Mouse (Mus musculus) spleen, postnatal 0 days (tissue): ENCODE results near the gene Il1rl2. TPM values are rescaled to one million over a fixed set of nuclear protein-coding genes. Genes with fewer than 3 reads are reported as not detected.

Experiments used
- polyA plus RNA-seq: library from polyadenylated mRNA; unstranded; fragments of >200 nt; fragmentation: Nextera tagmentation; extraction: Ambion mirVana; gene quantifications from 2 replicates; pipeline ENCODE4 v1.2.1, GENCODE M21; 2015

Gene Il1rl2
- polyA plus RNA-seq, result 4.3 and 5.9 TPM in 2 replicates

DNA sequence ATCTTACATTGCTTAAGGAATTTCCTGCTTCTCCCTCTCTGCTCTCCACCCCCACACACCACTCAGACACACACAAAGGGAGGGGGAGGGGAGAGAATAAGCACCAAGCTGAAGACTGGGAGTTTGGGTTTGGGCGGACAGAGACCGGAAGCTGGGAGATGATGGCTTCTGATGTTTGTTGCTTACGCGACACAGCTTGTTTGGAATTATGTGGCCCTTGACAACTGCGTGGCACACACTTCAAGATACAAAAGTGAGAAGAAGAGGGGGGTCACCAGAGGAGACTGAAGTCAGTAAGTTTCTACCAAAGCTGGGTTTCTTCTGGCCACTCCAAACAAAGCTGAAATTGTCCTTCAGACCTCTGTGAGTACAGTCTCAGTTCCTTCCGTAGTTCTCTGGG lies at the start of gene Il1rl2:
TSS of gene Il1rl2 (plus strand) at position 154 of the 400 bp plus-strand sequence.

Other genes with a start within 250 kb of the Il1rl2 start
- 3.2 and 3.7 TPM in 2 replicates for gene Il1r1, start 99.5 kb upstream of the Il1rl2 start, polyA plus RNA-seq
- gene Il1rl1, start 105.0 kb downstream of the Il1rl2 start, polyA plus RNA-seq, result 7.8 and 11.8 TPM in 2 replicates
- gene Il18r1, start 140.9 kb downstream of the Il1rl2 start, polyA plus RNA-seq, result 1.5 and 2.4 TPM in 2 replicates
- gene Il18rap, start 190.8 kb downstream of the Il1rl2 start, polyA plus RNA-seq, result 6.5 and 9.2 TPM in 2 replicates